Mouse (Mus musculus): ENCODE results near the gene Fzd5.

Fzd5 gene

GRCm38 (mm10) chr1:64683039-64683438 is 54.5 kb downstream of the Fzd5 start:
- no peak for DNase-seq

GRCm38 (mm10) chr1:64681499-64681898 is 56.1 kb downstream of the Fzd5 start:
- DNase-seq, result no peak

Data from cerebellum, postnatal 25 days (tissue).